Mouse (Mus musculus) cerebellum, adult 2 months (tissue): ENCODE data around the gene Pgam1. TPM values are rescaled to one million over a fixed set of nuclear protein-coding genes. Genes with fewer than 3 reads are reported as not detected.
A peak's percentile ranks its signal among the peaks of the same experiment; 100 is the strongest.

ENCODE experiments used
- DNase-seq, 2 experiments: peaks; one replicate each; pipeline ENCODE4 v3.0.0; 2021
- H3K27ac ChIP-seq: fragments of 200-500 bp; 2 replicates; pipeline ENCODE4 v1.5.1; 2012; ENCODE audit warnings: low read length, control low read depth, inconsistent platforms; ENCODE audit not compliant: insufficient read depth
- H3K27me3 ChIP-seq: fragments of 200-500 bp; 2 replicates; pipeline ENCODE4 v1.6.1; 2012; ENCODE audit warnings: inconsistent platforms, mild to moderate bottlenecking, low read length, moderate library complexity; ENCODE audit not compliant: control insufficient read depth, insufficient read depth
- H3K4me1 ChIP-seq: fragments of 200-500 bp; 2 replicates; pipeline ENCODE4 v1.6.1; 2011; ENCODE audit warnings: low read length; ENCODE audit not compliant: control insufficient read depth, insufficient read depth
- H3K4me3 ChIP-seq: fragments of 200-500 bp; replicated peaks from 2 replicates; pipeline ENCODE3; 2011; ENCODE audit warnings: mild to moderate bottlenecking, low read depth, low read length, control low read depth; ENCODE audit not compliant: insufficient read depth
- CTCF ChIP-seq: fragments of 200-500 bp; IDR thresholded peaks from 2 replicates; pipeline ENCODE4 v1.5.1; 2011; ENCODE audit warnings: low read depth, mild to moderate bottlenecking, control low read depth, low read length, moderate library complexity, borderline replicate concordance; ENCODE audit not compliant: insufficient read depth
- POLR2A ChIP-seq: fragments of 200-500 bp; IDR thresholded peaks from 2 replicates; pipeline ENCODE4 v1.6.1; 2011; ENCODE audit warnings: low read length, control low read depth, borderline replicate concordance; ENCODE audit not compliant: insufficient read depth
- WGBS: fragments of 180-500 bp; shearing (Covaris S2); methylation state at CpG from one replicate; pipeline ENCODE4 v1.1.7; 2018; 5-methylcytosine and 5-hydroxymethylcytosine counted together
- polyA plus RNA-seq: library from polyadenylated mRNA; depleted of rRNA; stranded (reverse); fragments of >200 nt; gene quantifications from 2 replicates; pipeline ENCODE4 v1.2.3, GENCODE M21; 2012; rRNA removed

Gene Pgam1
- polyA plus RNA-seq, 1 experiment = 879 TPM

- Histone ChIP-seq H3K4me1 (no peaks in the 10 kb centered on the region; the same call in 1 of the 2 replicates), H3K27ac (no peak overlapping the region), H3K4me3 (peak overlapping the region; percentile 91), H3K27me3 (no peaks in the 10 kb centered on the region)
- 5% methylated on average over 6 of the region's 6 CpGs for whole genome bisulfite sequencing
- no peak for TF ChIP-seq POLR2A
- DNase-seq = peak in 1 of 2 experiments; percentile 24
Measured at GRCm38 (mm10) chr19:41934124-41934523, 22.4 kb downstream of the Pgam1 start.

GRCm38 (mm10) chr19:41935921-41936320, 24.2 kb downstream of the Pgam1 start:
- 94% methylated on average over 1 of the region's 1 CpGs for WGBS
- H3K27me3 ChIP-seq = no peaks in the 10 kb centered on the region
- no peak for DNase-seq
- TF ChIP-seq POLR2A (no peak), CTCF (no peak)
- H3K4me1 ChIP-seq = no peaks in the 10 kb centered on the region; the same call in 1 of the 2 replicates
- H3K27ac ChIP-seq = no peak overlapping the region
- no peak overlapping the region for H3K4me3 ChIP-seq

GRCm38 (mm10) chr19:41938539-41938938, 26.8 kb downstream of the Pgam1 start:
- Histone ChIP-seq H3K4me1 (no peaks in the 10 kb centered on the region; the same call in 1 of the 2 replicates), H3K27me3 (no peaks in the 10 kb centered on the region), H3K4me3 (no peak overlapping the region), H3K27ac (no peak overlapping the region)
- TF ChIP-seq CTCF = no peak
- TF ChIP-seq POLR2A = no peak
- 85% methylated on average over 5 of the region's 5 CpGs for WGBS
- no peak for DNase-seq

GRCm38 (mm10) chr19:41943841-41944240, 32.1 kb downstream of the Pgam1 start:
- TF ChIP-seq POLR2A (no peak), CTCF (no peak)
- Histone ChIP-seq H3K27me3 (no peaks in the 10 kb centered on the region), H3K4me3 (no peak overlapping the region), H3K27ac (no peak overlapping the region), H3K4me1 (no peaks in the 10 kb centered on the region)
- 87% methylated on average over 7 of the region's 7 CpGs for WGBS
- DNase-seq = no peak

- no peaks in the 10 kb centered on the region for H3K27me3 ChIP-seq
- DNase-seq = no peak
- H3K4me1 ChIP-seq = no peaks in the 10 kb centered on the region
- no peak overlapping the region for H3K27ac ChIP-seq
- 64% methylated on average over 4 of the region's 4 CpGs for WGBS
- H3K4me3 ChIP-seq = no peak overlapping the region
- no peak; the same call in 1 of the 2 replicates for TF ChIP-seq CTCF
- TF ChIP-seq POLR2A = no peak
Measured at GRCm38 (mm10) chr19:41952287-41952686, 40.6 kb downstream of the Pgam1 start.

GRCm38 (mm10) chr19:41953574-41953973, 41.9 kb downstream of the Pgam1 start:
- no peak overlapping the region for H3K4me3 ChIP-seq
- no peaks in the 10 kb centered on the region for H3K27me3 ChIP-seq
- no peaks in the 10 kb centered on the region for H3K4me1 ChIP-seq
- WGBS = 80% methylated on average over 3 of the region's 3 CpGs
- TF ChIP-seq POLR2A (no peak), CTCF (no peak)
- H3K27ac ChIP-seq = no peak overlapping the region
- no peak for DNase-seq

Other genes starting within 250 kb of the Pgam1 start
- gene Slit1, start 168.3 kb upstream of the Pgam1 start, polyA plus RNA-seq = 3.9 and 4.9 TPM in 2 replicates
- gene Arhgap19, start 109.9 kb upstream of the Pgam1 start, polyA plus RNA-seq = 2.4 and 2.5 TPM in 2 replicates
- gene Frat1, start 82.0 kb upstream of the Pgam1 start, polyA plus RNA-seq = 13.2 and 14.7 TPM in 2 replicates
- 6.9 and 7.1 TPM in 2 replicates for gene Frat2, start 63.8 kb upstream of the Pgam1 start, polyA plus RNA-seq
- 15.1 and 16.4 TPM in 2 replicates for gene Rrp12, start 15.8 kb upstream of the Pgam1 start, polyA plus RNA-seq
- 25.6 and 26.3 TPM in 2 replicates for gene Exosc1, start 21.5 kb downstream of the Pgam1 start, polyA plus RNA-seq
- gene Zdhhc16, start 21.6 kb downstream of the Pgam1 start, polyA plus RNA-seq = 60.9 and 70.4 TPM in 2 replicates
- gene Mms19, start 69.2 kb downstream of the Pgam1 start, polyA plus RNA-seq = 54.9 and 65.5 TPM in 2 replicates
- gene Ubtd1, start 69.8 kb downstream of the Pgam1 start, polyA plus RNA-seq = 28.1 and 29.4 TPM in 2 replicates
- 0.32 and 0.54 TPM in 2 replicates for gene Ankrd2, start 124.1 kb downstream of the Pgam1 start, polyA plus RNA-seq
- 2.2 and 2.4 TPM in 2 replicates for gene Hoga1, start 133.7 kb downstream of the Pgam1 start, polyA plus RNA-seq
- 0.32 and 0.41 TPM in 2 replicates for gene 4933411K16Rik, start 140.3 kb downstream of the Pgam1 start, polyA plus RNA-seq
- gene Morn4, start 174.4 kb downstream of the Pgam1 start, polyA plus RNA-seq = 43.4 and 44.6 TPM in 2 replicates
- 78.6 and 81.0 TPM in 2 replicates for gene Pi4k2a, start 178.5 kb downstream of the Pgam1 start, polyA plus RNA-seq
- gene Avpi1, start 217.1 kb downstream of the Pgam1 start, polyA plus RNA-seq = 26.9 and 28.8 TPM in 2 replicates
- 11.7 and 12.8 TPM in 2 replicates for gene Marveld1, start 235.5 kb downstream of the Pgam1 start, polyA plus RNA-seq